Mouse (Mus musculus) limb, embryonic 11.5 days (tissue): ENCODE measurements around the gene Kif19a. TPM values are rescaled to one million over a fixed set of nuclear protein-coding genes. Genes with fewer than 3 reads are reported as not detected.

ENCODE experiments used
- ATAC-seq: fragments of 200-750 bp; cut with Nextera tagmentation; 2 replicates; pipeline ENCODE4 v1.8.0; 2017; ENCODE audit warnings: low read depth; ENCODE audit not compliant: insufficient number of reproducible peaks, low FRiP score, low TSS enrichment
- DNase-seq: peaks from one replicate; pipeline ENCODE4 v3.0.0-alpha.2; 2015; ENCODE audit warnings: low spot score
- H3K27ac ChIP-seq: fragments of 300-500 bp; sonication (generic); replicated peaks from 2 replicates; pipeline ENCODE4 v1.5.1; 2014; ENCODE audit warnings: low read depth, mild to moderate bottlenecking, low read length
- H3K27me3 ChIP-seq: fragments of 300-500 bp; sonication (generic); 2 replicates; pipeline ENCODE4 v1.6.1; 2014; ENCODE audit warnings: mild to moderate bottlenecking, low read length, mixed read lengths; ENCODE audit not compliant: control insufficient read depth, insufficient read depth
- H3K36me3 ChIP-seq: fragments of 300-500 bp; sonication (generic); 2 replicates; pipeline ENCODE4 v1.6.1; 2014; ENCODE audit warnings: mild to moderate bottlenecking, low read length, moderate library complexity, mixed read lengths; ENCODE audit not compliant: control insufficient read depth, insufficient read depth
- H3K4me1 ChIP-seq: fragments of 300-500 bp; sonication (generic); 2 replicates; pipeline ENCODE4 v1.6.1; 2014; ENCODE audit warnings: low read length, mixed read lengths; ENCODE audit not compliant: control insufficient read depth, insufficient read depth
- H3K4me2 ChIP-seq: fragments of 300-500 bp; sonication (generic); 2 replicates; pipeline ENCODE4 v1.6.1; 2014; ENCODE audit warnings: low read depth, mild to moderate bottlenecking, moderate library complexity; ENCODE audit not compliant: severe bottlenecking
- H3K4me3 ChIP-seq: fragments of 300-500 bp; sonication (generic); 2 replicates; pipeline ENCODE4 v1.5.1; 2014; ENCODE audit warnings: low read depth, low read length
- H3K9ac ChIP-seq: fragments of 300-500 bp; sonication (generic); 2 replicates; pipeline ENCODE4 v1.6.1; 2014; ENCODE audit warnings: mild to moderate bottlenecking, low read length
- H3K9me3 ChIP-seq: fragments of 300-500 bp; sonication (generic); 2 replicates; pipeline ENCODE4 v1.6.1; 2016; ENCODE audit warnings: low read length; ENCODE audit not compliant: control insufficient read depth
- WGBS: fragments of 180-500 bp; shearing (Covaris S2); extraction: QIAGEN DNeasy Blood & Tissue Kit; methylation state at CpG from one replicate; pipeline ENCODE4 v1.1.7; 2014; 5-methylcytosine and 5-hydroxymethylcytosine counted together
- polyA plus RNA-seq: library from polyadenylated mRNA; unstranded; fragments of >200 nt; fragmentation: Nextera tagmentation; extraction: Ambion mirVana; gene quantifications from 2 replicates; pipeline ENCODE4 v1.2.1, GENCODE M21; 2014

The Kif19a gene
- polyA plus RNA-seq, 1 experiment from 2014 or later = 0.15 TPM

- Histone ChIP-seq H3K9me3 (no peaks in the 10 kb centered on the region), H3K9ac (no peak overlapping the region), H3K27ac (no peak overlapping the region), H3K4me3 (no peak overlapping the region), H3K4me2 (no peak overlapping the region), H3K27me3 (peaks cover 53% of the 10 kb centered on the region), H3K36me3 (no peaks in the 10 kb centered on the region), H3K4me1 (peaks cover 23% of the 10 kb centered on the region)
- ATAC-seq (no peak), DNase-seq (no peak)
- WGBS = 69% methylated on average over 19 of the region's 19 CpGs
Observed at GRCm38 (mm10) chr11:114793868-114794545, 28.8 kb downstream of the Kif19a start.

GRCm38 (mm10) chr11:114794691-114795090 lies 29.5 kb downstream of the Kif19a start:
- H3K27me3 ChIP-seq = peaks cover 46% of the 10 kb centered on the region
- H3K27ac ChIP-seq = no peak overlapping the region
- H3K36me3 ChIP-seq = no peaks in the 10 kb centered on the region
- peaks cover 23% of the 10 kb centered on the region for H3K4me1 ChIP-seq
- DNase-seq (no peak), ATAC-seq (no peak)
- no peak overlapping the region for H3K4me3 ChIP-seq
- H3K9ac ChIP-seq = no peak overlapping the region
- no peaks in the 10 kb centered on the region for H3K9me3 ChIP-seq
- 53% methylated on average over 4 of the region's 4 CpGs for WGBS
- H3K4me2 ChIP-seq = no peak overlapping the region

- Histone ChIP-seq H3K27ac (no peak overlapping the region), H3K9ac (no peak overlapping the region), H3K4me1 (peaks cover 23% of the 10 kb centered on the region), H3K36me3 (no peaks in the 10 kb centered on the region), H3K4me2 (peak overlapping the region; percentile 50), H3K4me3 (0 out of 2 replicates have a peak overlapping the region, but pooled peaks have one; percentile 20), H3K27me3 (peaks cover 40% of the 10 kb centered on the region), H3K9me3 (no peaks in the 10 kb centered on the region)
- ATAC-seq (peak; percentile 68), DNase-seq (peak; percentile 67)
- under 1% methylated on average over 7 of the region's 7 CpGs for WGBS
Observed at GRCm38 (mm10) chr11:114795231-114795746, 30.1 kb downstream of the Kif19a start.

- Histone ChIP-seq H3K4me2 (peak within 1 kb of the TSS; percentile 50), H3K9ac (no peak within 1 kb of the TSS), H3K4me3 (0 out of 2 replicates have a peak within 1 kb of the TSS, but pooled peaks have one; percentile 20), H3K27me3 (peaks cover 34% of the 10 kb centered on the region), H3K27ac (no peak within 1 kb of the TSS), H3K36me3 (no peaks in the 10 kb centered on the region), H3K4me1 (peaks cover 23% of the 10 kb centered on the region), H3K9me3 (no peaks in the 10 kb centered on the region)
- no peak for DNase-seq
- ATAC-seq = no peak
- WGBS = 9% methylated on average over 4 of the region's 4 CpGs
Observed at GRCm38 (mm10) chr11:114795848-114796322, 30.7 kb downstream of the Kif19a start, which contains the start of gene Btbd17. TSS of gene Btbd17 (minus strand) at chr11:114795945.

GRCm38 (mm10) chr11:114797176-114797575 lies 32.0 kb downstream of the Kif19a start:
- 89% methylated on average over 7 of the region's 7 CpGs for WGBS
- Histone ChIP-seq H3K4me1 (peaks cover 13% of the 10 kb centered on the region), H3K9me3 (no peaks in the 10 kb centered on the region), H3K4me2 (no peak overlapping the region), H3K27me3 (peaks cover 21% of the 10 kb centered on the region), H3K9ac (no peak overlapping the region), H3K4me3 (no peak overlapping the region), H3K36me3 (no peaks in the 10 kb centered on the region), H3K27ac (no peak overlapping the region)
- DNase-seq (no peak), ATAC-seq (no peak)

GRCm38 (mm10) chr11:114797981-114798380 lies 32.8 kb downstream of the Kif19a start:
- Histone ChIP-seq H3K36me3 (no peaks in the 10 kb centered on the region), H3K27ac (no peak overlapping the region), H3K4me1 (peaks cover 14% of the 10 kb centered on the region), H3K4me3 (no peak overlapping the region), H3K9ac (no peak overlapping the region), H3K9me3 (no peaks in the 10 kb centered on the region), H3K4me2 (no peak overlapping the region), H3K27me3 (peaks cover 13% of the 10 kb centered on the region)
- ATAC-seq (no peak), DNase-seq (no peak)
- WGBS = 92% methylated on average over 3 of the region's 3 CpGs

- DNase-seq (no peak), ATAC-seq (no peak)
- H3K4me2 ChIP-seq = no peak within 1 kb of the TSS
- H3K9ac ChIP-seq = no peak within 1 kb of the TSS
- no peak within 1 kb of the TSS for H3K4me3 ChIP-seq
- no peaks in the 10 kb centered on the region for H3K36me3 ChIP-seq
- H3K27me3 ChIP-seq = peaks cover 7% of the 10 kb centered on the region
- WGBS = 93% methylated on average over 3 of the region's 3 CpGs
- no peak within 1 kb of the TSS for H3K27ac ChIP-seq
- H3K4me1 ChIP-seq = peaks cover 17% of the 10 kb centered on the region
- no peaks in the 10 kb centered on the region for H3K9me3 ChIP-seq
Observed at GRCm38 (mm10) chr11:114798624-114799023, 33.4 kb downstream of the Kif19a start, which contains the start of gene Gpr142. TSS of gene Gpr142 (plus strand) at chr11:114798924.

GRCm38 (mm10) chr11:114801906-114802305 lies 36.7 kb downstream of the Kif19a start:
- no peaks in the 10 kb centered on the region for H3K27me3 ChIP-seq
- 86% methylated on average over 1 of the region's 1 CpGs for WGBS
- H3K4me2 ChIP-seq = no peak overlapping the region
- DNase-seq (no peak), ATAC-seq (no peak)
- no peak overlapping the region for H3K9ac ChIP-seq
- H3K27ac ChIP-seq = no peak overlapping the region
- no peaks in the 10 kb centered on the region for H3K36me3 ChIP-seq
- peaks cover 7% of the 10 kb centered on the region; the same call in 1 of the 2 replicates for H3K4me1 ChIP-seq
- no peak overlapping the region for H3K4me3 ChIP-seq
- H3K9me3 ChIP-seq = no peaks in the 10 kb centered on the region
